Mouse (Mus musculus) forebrain, embryonic 16.5 days (tissue): Measurements from ENCODE around the gene Stn1. TPM values are rescaled to one million over a fixed set of nuclear protein-coding genes. Genes with fewer than 3 reads are reported as not detected.
A peak's percentile ranks its signal among the peaks of the same experiment; 100 is the strongest.

Experiments
- ATAC-seq: fragments of 200-750 bp; cut with Nextera tagmentation; 2 replicates; pipeline ENCODE4 v1.8.0; 2017; ENCODE audit warnings: mild to moderate bottlenecking, moderate library complexity
- H3K27ac ChIP-seq: fragments of 300-500 bp; sonication (generic); 2 replicates; pipeline ENCODE4 v1.5.1; 2014; ENCODE audit warnings: low read length, control low read depth
- H3K27me3 ChIP-seq: fragments of 300-500 bp; sonication (generic); replicated peaks from 2 replicates; pipeline ENCODE4 v1.6.1; 2014; ENCODE audit warnings: low read length; ENCODE audit not compliant: control insufficient read depth, insufficient read depth
- H3K36me3 ChIP-seq: fragments of 300-500 bp; sonication (generic); 2 replicates; pipeline ENCODE4 v1.6.1; 2014; ENCODE audit not compliant: control insufficient read depth, insufficient read depth
- H3K4me1 ChIP-seq: fragments of 300-500 bp; sonication (generic); replicated peaks from 2 replicates; pipeline ENCODE4 v1.6.1; 2014; ENCODE audit warnings: low read length; ENCODE audit not compliant: control insufficient read depth, insufficient read depth
- H3K4me2 ChIP-seq: fragments of 300-500 bp; sonication (generic); 2 replicates; pipeline ENCODE4 v1.6.1; 2014; ENCODE audit warnings: mild to moderate bottlenecking, low read length, control low read depth
- H3K4me3 ChIP-seq: fragments of 300-500 bp; sonication (generic); replicated peaks from 2 replicates; pipeline ENCODE4 v1.5.1; 2014; ENCODE audit warnings: mild to moderate bottlenecking, low read length, control low read depth
- H3K9ac ChIP-seq: fragments of 300-500 bp; sonication (generic); replicated peaks from 2 replicates; pipeline ENCODE4 v1.6.1; 2014; ENCODE audit warnings: low read depth, low read length, control low read depth
- H3K9me3 ChIP-seq: fragments of 300-500 bp; sonication (generic); 2 replicates; pipeline ENCODE4 v1.6.1; 2016; ENCODE audit warnings: low read length; ENCODE audit not compliant: control insufficient read depth
- WGBS: fragments of 180-500 bp; shearing (Covaris S2); extraction: QIAGEN DNeasy Blood & Tissue Kit; methylation state at CpG from one replicate; pipeline ENCODE4 v1.1.7; 2014; 5-methylcytosine and 5-hydroxymethylcytosine counted together
- polyA plus RNA-seq: library from polyadenylated mRNA; unstranded; fragments of >200 nt; fragmentation: Nextera tagmentation; extraction: Ambion mirVana; gene quantifications from 2 replicates; pipeline ENCODE4 v1.2.1, GENCODE M21; 2015

Stn1 gene
- polyA plus RNA-seq, 1 experiment from 2014 or later, result 30.0 TPM

GRCm38 (mm10) chr19:47507128-47508121 is 29.9 kb downstream of the Stn1 start:
- no peak overlapping the region for H3K27ac ChIP-seq
- peaks cover 13% of the 10 kb centered on the region; the same call in 1 of the 2 replicates for H3K4me1 ChIP-seq
- H3K9me3 ChIP-seq, result no peaks in the 10 kb centered on the region
- no peak overlapping the region for H3K4me3 ChIP-seq
- no peak overlapping the region for H3K4me2 ChIP-seq
- no peaks in the 10 kb centered on the region for H3K36me3 ChIP-seq
- 0 out of 2 replicates have a peak overlapping the region, but pooled peaks have one; percentile 2 for H3K9ac ChIP-seq
- ATAC-seq, result peak; percentile 23; the same call in 1 of the 2 replicates
- no peaks in the 10 kb centered on the region for H3K27me3 ChIP-seq
- 50% methylated on average over 27 of the region's 27 CpGs for WGBS

GRCm38 (mm10) chr19:47503625-47504024 is 33.7 kb downstream of the Stn1 start:
- Histone ChIP-seq H3K9ac (no peak overlapping the region), H3K9me3 (no peaks in the 10 kb centered on the region), H3K36me3 (no peaks in the 10 kb centered on the region), H3K4me2 (no peak overlapping the region), H3K27ac (no peak overlapping the region), H3K27me3 (no peaks in the 10 kb centered on the region), H3K4me1 (0 out of 2 replicates have a peak, but pooled peaks cover 2% of the 10 kb centered on the region), H3K4me3 (no peak overlapping the region)
- 63% methylated on average over 4 of the region's 4 CpGs for WGBS
- ATAC-seq, result no peak

GRCm38 (mm10) chr19:47502563-47502962 is 34.7 kb downstream of the Stn1 start:
- no peak for ATAC-seq
- Histone ChIP-seq H3K36me3 (no peaks in the 10 kb centered on the region), H3K4me1 (0 out of 2 replicates have a peak, but pooled peaks cover 2% of the 10 kb centered on the region), H3K9me3 (no peaks in the 10 kb centered on the region), H3K4me2 (no peak overlapping the region), H3K4me3 (no peak overlapping the region), H3K9ac (no peak overlapping the region), H3K27me3 (no peaks in the 10 kb centered on the region), H3K27ac (no peak overlapping the region)
- WGBS, result 81% methylated on average over 8 of the region's 8 CpGs

GRCm38 (mm10) chr19:47500389-47501011 is 36.8 kb downstream of the Stn1 start:
- H3K9me3 ChIP-seq, result no peaks in the 10 kb centered on the region
- no peak overlapping the region for H3K9ac ChIP-seq
- no peak overlapping the region for H3K4me3 ChIP-seq
- ATAC-seq, result no peak
- WGBS, result 75% methylated on average over 11 of the region's 11 CpGs
- H3K4me1 ChIP-seq, result no peaks in the 10 kb centered on the region
- H3K27me3 ChIP-seq, result no peaks in the 10 kb centered on the region
- H3K27ac ChIP-seq, result no peak overlapping the region
- H3K4me2 ChIP-seq, result no peak overlapping the region
- H3K36me3 ChIP-seq, result no peaks in the 10 kb centered on the region

GRCm38 (mm10) chr19:47499841-47500240 is 37.5 kb downstream of the Stn1 start:
- H3K36me3 ChIP-seq, result no peaks in the 10 kb centered on the region
- no peak overlapping the region for H3K4me3 ChIP-seq
- no peaks in the 10 kb centered on the region for H3K9me3 ChIP-seq
- no peak for ATAC-seq
- 81% methylated on average over 5 of the region's 5 CpGs for WGBS
- no peaks in the 10 kb centered on the region for H3K27me3 ChIP-seq
- no peaks in the 10 kb centered on the region for H3K4me1 ChIP-seq
- H3K27ac ChIP-seq, result no peak overlapping the region
- no peak overlapping the region for H3K9ac ChIP-seq
- H3K4me2 ChIP-seq, result no peak overlapping the region

GRCm38 (mm10) chr19:47498942-47499341 is 38.4 kb downstream of the Stn1 start:
- no peak overlapping the region for H3K4me2 ChIP-seq
- 82% methylated on average over 4 of the region's 4 CpGs for WGBS
- no peaks in the 10 kb centered on the region for H3K9me3 ChIP-seq
- H3K27ac ChIP-seq, result no peak overlapping the region
- H3K4me3 ChIP-seq, result no peak overlapping the region
- H3K36me3 ChIP-seq, result no peaks in the 10 kb centered on the region
- peaks cover 1% of the 10 kb centered on the region for H3K4me1 ChIP-seq
- no peak overlapping the region for H3K9ac ChIP-seq
- no peak for ATAC-seq
- H3K27me3 ChIP-seq, result no peaks in the 10 kb centered on the region

- ATAC-seq, result no peak
- no peak overlapping the region for H3K27ac ChIP-seq
- no peak overlapping the region for H3K9ac ChIP-seq
- no peak overlapping the region for H3K4me2 ChIP-seq
- peaks cover 13% of the 10 kb centered on the region for H3K4me1 ChIP-seq
- H3K9me3 ChIP-seq, result no peaks in the 10 kb centered on the region
- 88% methylated on average over 6 of the region's 6 CpGs for WGBS
- no peaks in the 10 kb centered on the region for H3K27me3 ChIP-seq
- no peak overlapping the region for H3K4me3 ChIP-seq
- H3K36me3 ChIP-seq, result no peaks in the 10 kb centered on the region
These were observed 39.6 kb downstream of the Stn1 start for GRCm38 (mm10) chr19:47497736-47498135.

- peaks cover 16% of the 10 kb centered on the region for H3K4me1 ChIP-seq
- no peak overlapping the region for H3K4me3 ChIP-seq
- 35% methylated on average over 9 of the region's 9 CpGs for WGBS
- no peak for ATAC-seq
- no peak overlapping the region for H3K4me2 ChIP-seq
- no peaks in the 10 kb centered on the region for H3K27me3 ChIP-seq
- no peak overlapping the region for H3K27ac ChIP-seq
- H3K36me3 ChIP-seq, result no peaks in the 10 kb centered on the region
- no peaks in the 10 kb centered on the region for H3K9me3 ChIP-seq
- H3K9ac ChIP-seq, result no peak overlapping the region
These were observed 40.0 kb downstream of the Stn1 start for GRCm38 (mm10) chr19:47497313-47497712.
